Mouse (Mus musculus) common myeloid progenitor, adult 5-6 weeks (primary cell): ENCODE data around the gene Fgr. TPM values are rescaled to one million over a fixed set of nuclear protein-coding genes. Genes with fewer than 3 reads are reported as not detected.

Source experiments
- ATAC-seq: replicated peaks from 2 replicates; pipeline ENCODE4 v1.8.0; 2016; ENCODE audit warnings: low read depth, mild to moderate bottlenecking, moderate TSS enrichment, inconsistent platforms; ENCODE audit not compliant: poor library complexity, severe bottlenecking
- total RNA-seq: library from RNA; stranded (forward); fragments of 200-1000, 187-1606 nt; gene quantifications from 2 replicates; pipeline ENCODE4 v1.2.3, GENCODE M21; 2017

Fgr gene
- total RNA-seq, 1 experiment from 2014 or later: 0.96 TPM

DNA sequence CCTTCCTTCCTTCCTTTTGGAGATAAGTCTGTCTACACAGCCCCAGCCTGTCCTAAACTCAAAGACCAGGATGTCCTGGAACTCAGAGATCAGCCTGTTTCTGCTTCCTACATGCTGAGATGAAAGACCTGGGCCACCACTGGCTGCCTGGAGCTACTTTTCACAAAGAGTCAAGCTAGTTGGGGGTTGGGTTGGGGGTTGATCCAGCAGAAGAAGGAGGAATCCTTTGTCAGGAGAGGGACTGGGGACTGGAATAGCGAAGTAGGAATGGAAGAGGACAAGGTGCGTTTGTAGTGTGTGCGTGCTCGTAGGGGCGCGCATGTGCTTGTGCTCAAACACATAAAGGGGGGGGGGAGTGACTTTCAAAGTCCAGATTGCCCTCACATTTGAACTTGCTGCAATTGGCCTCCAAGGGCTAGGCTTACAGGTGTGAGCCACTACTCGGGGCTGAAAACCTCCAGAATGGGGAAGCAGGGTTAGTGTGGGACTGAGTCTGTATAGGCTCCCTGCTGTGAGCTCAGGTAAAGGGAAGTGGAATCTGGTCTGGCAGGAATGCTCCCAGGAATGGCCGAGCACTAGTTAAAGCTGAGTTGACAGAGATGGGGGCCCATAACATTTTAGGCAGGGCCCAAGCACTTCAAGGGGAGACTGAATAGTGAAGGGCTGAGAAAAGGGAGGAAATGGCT lies 58.7 kb downstream of the Fgr start:
- ATAC-seq: no peak

DNA sequence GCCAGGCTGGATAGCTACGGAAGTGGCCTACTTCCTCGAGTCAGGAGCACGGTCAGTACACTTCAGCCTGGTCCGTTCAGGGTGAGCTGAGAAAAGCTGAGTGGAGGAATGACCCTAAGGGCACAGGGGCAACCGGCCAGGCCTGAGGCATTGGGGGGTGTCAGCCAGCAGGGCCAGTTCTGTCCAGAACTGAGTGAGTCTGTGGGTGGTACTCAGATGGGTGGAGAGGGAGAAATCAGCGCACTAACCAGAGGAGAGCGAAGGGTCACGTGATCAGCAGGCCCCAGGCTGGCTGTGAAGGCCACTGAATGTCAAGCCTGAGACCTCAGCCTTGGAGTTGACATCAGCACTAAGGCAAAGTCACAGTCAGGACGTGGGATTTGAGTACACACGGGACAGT lies 60.6 kb downstream of the Fgr start:
- no peak for ATAC-seq

DNA sequence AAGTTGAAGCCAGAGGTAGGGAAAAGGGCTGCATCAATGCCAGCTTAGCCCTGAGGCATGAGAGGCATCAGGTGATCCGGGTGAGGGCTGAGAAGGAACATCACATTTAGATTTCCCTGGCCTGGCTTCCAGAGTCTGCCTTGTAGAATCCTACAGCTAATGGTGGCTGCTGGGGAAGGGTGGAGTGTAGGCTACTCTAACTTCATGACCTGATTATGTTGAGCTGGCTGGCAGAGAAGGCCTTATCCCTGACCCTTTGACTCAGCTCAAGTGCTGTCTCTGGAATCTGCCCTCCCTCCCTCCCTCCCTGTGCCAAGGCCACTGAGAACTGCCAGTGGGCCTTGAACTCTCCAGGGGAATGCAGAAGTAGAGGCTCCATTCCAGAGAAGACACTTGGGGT lies 61.6 kb downstream of the Fgr start:
- no peak for ATAC-seq

- ATAC-seq: no peak
Measured at GRCm38 (mm10) chr4:133035946-133036345, 62.1 kb downstream of the Fgr start.

- no peak for ATAC-seq
Measured at GRCm38 (mm10) chr4:133037293-133037692, 63.4 kb downstream of the Fgr start.

DNA sequence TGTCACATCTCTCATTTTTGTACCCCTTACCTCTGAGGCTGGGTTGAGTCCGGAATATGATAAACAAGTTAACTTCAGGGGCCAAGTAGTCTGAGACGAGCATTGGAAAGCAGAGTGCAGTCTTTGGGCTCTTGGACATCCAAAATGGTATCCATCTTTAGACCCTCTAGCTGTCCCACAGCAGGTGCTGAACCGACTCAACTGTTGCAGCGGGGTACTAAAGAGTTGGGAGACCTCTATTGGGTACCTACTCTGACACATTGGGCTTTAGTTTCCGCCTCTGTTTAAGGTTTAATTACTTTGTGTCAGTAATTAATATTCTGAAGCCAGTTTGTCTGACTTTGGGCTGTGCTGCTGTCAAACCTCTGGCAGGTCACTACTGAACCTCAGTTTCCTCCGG lies 63.9 kb downstream of the Fgr start:
- no peak for ATAC-seq

GRCm38 (mm10) chr4:133038521-133039115 lies 64.7 kb downstream of the Fgr start:
- ATAC-seq: no peak

GRCm38 (mm10) chr4:133039116-133039819 lies 65.4 kb downstream of the Fgr start:
- no peak; the same call in 1 of the 2 replicates for ATAC-seq

GRCm38 (mm10) chr4:133039832-133040231 lies 65.9 kb downstream of the Fgr start:
- no peak for ATAC-seq

DNA sequence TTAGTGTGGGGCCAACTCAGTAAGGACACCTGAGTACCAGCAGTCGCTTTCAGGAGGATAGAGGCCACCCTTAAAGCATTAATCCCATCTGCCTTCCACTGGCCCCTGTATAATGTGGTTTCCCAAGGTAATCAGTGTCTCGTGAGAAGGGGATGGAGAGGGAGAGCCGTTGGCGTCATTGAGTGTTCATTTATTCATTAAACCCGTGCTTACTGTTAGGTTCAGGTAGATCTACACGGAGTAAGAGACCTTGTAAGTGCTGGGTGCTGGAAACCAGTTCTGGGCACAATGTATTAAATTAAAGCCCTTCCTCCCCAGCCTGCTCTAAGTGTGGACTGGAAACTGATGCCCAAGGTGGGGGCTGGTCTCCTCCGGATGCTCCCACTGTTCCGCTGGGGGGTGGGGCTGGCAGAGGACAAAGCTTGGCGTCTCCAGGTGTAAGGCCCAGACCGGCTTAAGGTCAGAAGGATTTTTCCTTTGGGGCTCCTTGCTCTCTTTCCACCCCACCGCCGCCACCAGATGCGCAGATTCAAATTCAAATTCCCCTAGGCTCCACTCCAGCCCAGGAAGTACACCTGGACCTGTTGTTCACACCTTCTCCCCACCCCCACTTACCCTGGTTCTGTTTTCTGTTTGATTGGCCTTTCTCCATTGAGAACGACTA lies 66.5 kb downstream of the Fgr start:
- ATAC-seq: no peak

GRCm38 (mm10) chr4:133042244-133042643 lies 68.3 kb downstream of the Fgr start:
- no peak for ATAC-seq

DNA sequence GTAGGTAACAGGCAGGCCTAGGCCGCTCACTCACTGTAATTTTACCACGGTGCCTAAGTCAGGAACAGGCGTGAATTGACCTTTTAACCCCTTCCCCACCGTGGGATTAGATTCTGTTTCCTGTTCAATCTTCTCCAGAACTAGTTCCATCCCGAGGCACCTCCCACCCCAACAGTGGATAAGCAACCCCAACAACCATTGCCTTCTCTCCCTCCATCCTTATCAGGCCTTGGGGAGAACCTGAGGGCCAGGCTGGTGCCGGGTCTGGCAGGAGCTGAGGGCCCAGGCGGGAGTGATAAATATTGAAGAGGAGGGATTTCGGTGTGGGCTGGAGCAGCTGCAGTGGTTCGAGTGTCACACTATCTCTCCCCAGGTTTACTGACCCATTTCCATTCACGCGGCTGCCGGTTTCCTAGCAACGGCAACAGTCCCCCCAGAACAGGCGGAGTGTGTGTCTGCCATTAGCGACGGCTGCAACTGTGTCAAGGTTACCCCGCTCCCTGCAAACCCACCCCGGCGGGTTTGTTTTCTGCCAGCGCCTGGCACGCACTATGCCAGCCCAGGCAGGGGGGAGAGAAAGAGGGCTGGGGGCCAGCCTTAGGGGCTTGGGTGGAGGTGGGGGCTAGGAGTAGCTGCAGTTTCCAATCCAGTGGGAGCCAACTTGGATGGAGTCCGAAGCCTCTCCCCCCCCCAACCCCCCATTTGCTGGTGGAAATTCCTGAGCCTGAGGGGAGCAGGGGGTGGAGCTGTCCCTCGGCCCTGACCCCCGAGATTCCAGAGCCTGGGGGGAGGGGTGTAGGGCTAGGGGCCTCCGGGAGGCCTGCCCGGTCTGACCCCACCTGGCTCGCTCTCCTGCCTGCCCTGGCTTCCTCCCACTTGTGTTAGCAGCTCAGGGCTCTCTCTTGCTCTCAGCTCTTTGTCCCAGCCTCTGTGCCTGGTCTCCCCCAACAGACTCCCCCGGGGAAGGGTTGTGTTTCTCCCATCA lies 69.0 kb downstream of the Fgr start:
- ATAC-seq: peak; percentile 33

- ATAC-seq: no peak
Measured at GRCm38 (mm10) chr4:133043798-133044646, 70.1 kb downstream of the Fgr start.

GRCm38 (mm10) chr4:133044647-133045094 lies 70.8 kb downstream of the Fgr start:
- ATAC-seq: no peak

- ATAC-seq: no peak
Measured at GRCm38 (mm10) chr4:133045771-133046474, 72.0 kb downstream of the Fgr start.

DNA sequence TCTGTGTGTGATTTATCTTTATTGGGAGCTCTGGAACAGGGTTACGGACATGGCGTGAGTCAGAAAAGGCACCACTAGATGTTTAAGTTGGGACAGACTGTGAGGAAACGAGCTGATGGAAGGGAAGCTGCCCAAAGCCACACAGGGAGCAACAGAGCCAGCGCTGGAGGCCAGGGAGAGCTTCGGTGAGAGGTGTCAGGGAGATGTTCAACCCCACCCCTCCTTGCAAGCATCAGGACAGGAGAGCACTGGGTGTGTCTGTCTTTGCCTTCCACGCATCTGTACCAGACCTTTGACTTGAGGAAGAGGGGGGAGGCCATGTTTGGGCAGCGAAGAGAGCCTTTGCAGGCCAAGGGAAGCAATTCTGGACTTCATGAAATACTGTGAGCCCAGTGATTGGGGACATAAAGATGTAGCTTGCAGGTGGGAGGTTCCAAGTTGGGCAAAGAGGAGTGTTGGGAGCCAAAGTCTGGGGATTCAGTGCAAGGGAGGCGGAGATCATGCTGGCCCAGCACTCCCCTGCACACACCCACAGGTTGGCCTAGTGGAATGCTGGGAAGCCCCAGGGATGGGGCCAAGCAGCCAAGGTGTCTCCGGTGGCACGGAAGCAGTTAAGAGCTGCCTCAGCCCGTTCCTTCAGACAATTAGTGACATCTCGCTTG lies 72.9 kb downstream of the Fgr start:
- ATAC-seq: no peak

GRCm38 (mm10) chr4:133047353-133048105 lies 73.6 kb downstream of the Fgr start:
- ATAC-seq: no peak
